ENCODE assay signal across 19 mouse cellular contexts in the genomic region with DNA sequence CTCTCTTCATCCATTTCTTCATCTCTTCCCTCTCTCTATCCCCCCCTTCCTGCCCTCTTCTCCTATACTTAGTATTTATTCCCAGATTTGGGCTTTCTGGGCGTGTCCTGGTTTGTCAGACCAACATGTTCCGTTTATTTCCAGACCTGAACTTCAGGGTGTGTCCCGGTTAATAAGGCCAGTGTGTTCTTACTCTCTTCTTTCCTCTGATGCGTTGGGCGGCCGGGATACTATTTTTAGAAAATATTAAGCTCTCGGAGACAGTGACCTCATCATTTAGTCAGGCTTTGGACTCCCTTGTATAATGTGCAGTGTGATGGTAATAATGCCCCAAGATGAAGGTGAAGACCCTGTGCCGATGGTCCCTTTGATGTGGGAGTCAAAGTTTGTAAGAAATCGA.
DNase-seq lines count a peak whose midpoint lies in the region; ATAC-seq and TF ChIP-seq lines count a peak whose summit lies in the region.
"Had no signal": no experiment of that assay in that cellular context is flagged by ENCODE, and none has a peak within 500 bp of the region (broad histone marks: within the 10 kb centered on the region; RNA-seq: fewer than 3 reads in every experiment).

No protein-coding gene starts in this region.

- WGBS in heart, postnatal 0 days = 25% methylated on average over 9 of the region's 9 CpGs
- WGBS in stomach, postnatal 0 days = 37% methylated on average over 9 of the region's 9 CpGs

- H3K9ac ChIP-seq in heart, postnatal 0 days (replicated peaks; ENCODE audit: low read depth, low read length) = no peak overlapping the region
- no peak overlapping the region for H3K9ac ChIP-seq in stomach, postnatal 0 days (ENCODE audit: low read length)
- H3K9ac ChIP-seq: embryonic facial prominence, embryonic 12.5 days; forebrain, embryonic 15.5 days; hindbrain, embryonic 14.5 days; intestine, embryonic 15.5 days; midbrain, embryonic 15.5 days had no signal

- H3K27ac ChIP-seq in heart, postnatal 0 days (ENCODE audit: low read depth) = peak overlapping the region; percentile 52
- peak overlapping the region; percentile 61; the same call in 1 of the 2 replicates for H3K27ac ChIP-seq in stomach, postnatal 0 days (replicated peaks)
- H3K27ac ChIP-seq: embryonic facial prominence, embryonic 12.5 days; forebrain, embryonic 15.5 days; intestine, embryonic 15.5 days; midbrain, embryonic 15.5 days had no signal

- TF ChIP-seq EP300 in heart, postnatal 0 days (IDR thresholded peaks at IDR 0.05; ENCODE audit: low read depth) = no peak
- peak; percentile 62 for TF ChIP-seq EP300 in stomach, postnatal 0 days (optimal IDR thresholded peaks at IDR 0.05)

- H3K9me3 ChIP-seq in heart, postnatal 0 days (replicated peaks; ENCODE audit: control insufficient read depth, low read length) = no peaks in the 10 kb centered on the region
- H3K9me3 ChIP-seq in stomach, postnatal 0 days (ENCODE audit: control insufficient read depth, low read length) = no peaks in the 10 kb centered on the region
- H3K9me3 ChIP-seq: embryonic facial prominence, embryonic 12.5 days; forebrain, embryonic 15.5 days; intestine, embryonic 15.5 days; midbrain, embryonic 15.5 days had no signal

- H3K4me3 ChIP-seq in heart, postnatal 0 days (ENCODE audit: low read depth, low read length) = no peak overlapping the region
- no peak overlapping the region for H3K4me3 ChIP-seq in stomach, postnatal 0 days (ENCODE audit: low read depth, low read length)
- H3K4me3 ChIP-seq: embryonic facial prominence, embryonic 12.5 days; forebrain, embryonic 15.5 days; intestine, embryonic 15.5 days; midbrain, embryonic 15.5 days had no signal

- no peak overlapping the region for H3K4me2 ChIP-seq in heart, postnatal 0 days (ENCODE audit: low read depth, low read length)
- no peak overlapping the region for H3K4me2 ChIP-seq in stomach, postnatal 0 days (replicated peaks; ENCODE audit: low read depth)
- H3K4me2 ChIP-seq: embryonic facial prominence, embryonic 12.5 days; forebrain, embryonic 15.5 days; hindbrain, embryonic 14.5 days; intestine, embryonic 15.5 days; midbrain, embryonic 15.5 days had no signal

- H3K27me3 ChIP-seq in heart, postnatal 0 days (ENCODE audit: control insufficient read depth, insufficient read depth, low read length) = no peaks in the 10 kb centered on the region
- no peaks in the 10 kb centered on the region for H3K27me3 ChIP-seq in stomach, postnatal 0 days (ENCODE audit: control insufficient read depth, insufficient read depth, low read length)
- H3K27me3 ChIP-seq: embryonic facial prominence, embryonic 12.5 days; forebrain, embryonic 15.5 days; intestine, embryonic 15.5 days; midbrain, embryonic 15.5 days had no signal

- ATAC-seq in heart, postnatal 0 days (ENCODE audit: insufficient read depth, low read depth) = peak; percentile 84
- ATAC-seq in stomach, postnatal 0 days (ENCODE audit: low FRiP score, low TSS enrichment) = peak; percentile 74; the same call in 1 of the 2 replicates
- ATAC-seq in monocyte, adult 5-6 weeks (replicated peaks; ENCODE audit: insufficient number of reproducible peaks, low FRiP score, low TSS enrichment, poor library complexity, severe bottlenecking) = no peak
- ATAC-seq: forebrain, embryonic 15.5 days; intestine, embryonic 15.5 days; midbrain, embryonic 15.5 days had no signal

- no peaks in the 10 kb centered on the region for H3K36me3 ChIP-seq in heart, postnatal 0 days (replicated peaks; ENCODE audit: control insufficient read depth, insufficient read depth, low read length)
- no peaks in the 10 kb centered on the region for H3K36me3 ChIP-seq in stomach, postnatal 0 days (ENCODE audit: control insufficient read depth, insufficient read depth, low read length)
- H3K36me3 ChIP-seq: embryonic facial prominence, embryonic 12.5 days; forebrain, embryonic 15.5 days; intestine, embryonic 15.5 days; midbrain, embryonic 15.5 days had no signal

- peak; percentile 87 for DNase-seq in gastrocnemius, adult 18-20 months (ENCODE audit: low spot score)
- DNase-seq in gastrocnemius, postnatal 4 days (ENCODE audit: low spot score in 2 of 2) = no peak
- DNase-seq in urinary bladder, postnatal 14 days (ENCODE audit: low spot score) = peak; percentile 26
- DNase-seq in urinary bladder, postnatal 4 days (ENCODE audit: low spot score in 2 of 2) = no peak
- DNase-seq in heart, postnatal 0 days (ENCODE audit: low spot score) = peak; percentile 82
- DNase-seq in stomach, postnatal 0 days (ENCODE audit: low spot score) = no peak
- DNase-seq in adrenal gland, postnatal 25 days = no peak
- DNase-seq: adrenal gland, adult 2 months; cerebellum, adult 18-20 months; layer of hippocampus, postnatal 36 days; liver; lung, adult 18-20 months; thymus, postnatal 4 days had no signal

- no peak for TF ChIP-seq CTCF in heart, postnatal 0 days (IDR thresholded peaks at IDR 0.05; ENCODE audit: low read depth)
- TF ChIP-seq CTCF in stomach, postnatal 0 days (IDR thresholded peaks at IDR 0.05; ENCODE audit: low read depth) = no peak

- peaks cover 14% of the 10 kb centered on the region for H3K4me1 ChIP-seq in heart, postnatal 0 days (ENCODE audit: control insufficient read depth, insufficient read depth)
- 0 out of 2 replicates have a peak, but pooled peaks cover 3% of the 10 kb centered on the region for H3K4me1 ChIP-seq in stomach, postnatal 0 days (replicated peaks; ENCODE audit: control insufficient read depth, insufficient read depth)
- H3K4me1 ChIP-seq: embryonic facial prominence, embryonic 12.5 days; intestine, embryonic 15.5 days had no signal

Comparison
In these comparisons a context has a peak if more than half of its experiments do, and no peak if none do; other contexts are left out.
1. DNase-seq: peak in gastrocnemius, adult 18-20 months (single experiment), urinary bladder, postnatal 14 days (single experiment) and heart, postnatal 0 days (single experiment); none in gastrocnemius, postnatal 4 days (0 of 2), urinary bladder, postnatal 4 days (0 of 2), stomach, postnatal 0 days (single experiment) and adrenal gland, postnatal 25 days (single experiment).